Mouse (Mus musculus): Measurements from ENCODE around the gene Cand2.

The Cand2 gene

DNA sequence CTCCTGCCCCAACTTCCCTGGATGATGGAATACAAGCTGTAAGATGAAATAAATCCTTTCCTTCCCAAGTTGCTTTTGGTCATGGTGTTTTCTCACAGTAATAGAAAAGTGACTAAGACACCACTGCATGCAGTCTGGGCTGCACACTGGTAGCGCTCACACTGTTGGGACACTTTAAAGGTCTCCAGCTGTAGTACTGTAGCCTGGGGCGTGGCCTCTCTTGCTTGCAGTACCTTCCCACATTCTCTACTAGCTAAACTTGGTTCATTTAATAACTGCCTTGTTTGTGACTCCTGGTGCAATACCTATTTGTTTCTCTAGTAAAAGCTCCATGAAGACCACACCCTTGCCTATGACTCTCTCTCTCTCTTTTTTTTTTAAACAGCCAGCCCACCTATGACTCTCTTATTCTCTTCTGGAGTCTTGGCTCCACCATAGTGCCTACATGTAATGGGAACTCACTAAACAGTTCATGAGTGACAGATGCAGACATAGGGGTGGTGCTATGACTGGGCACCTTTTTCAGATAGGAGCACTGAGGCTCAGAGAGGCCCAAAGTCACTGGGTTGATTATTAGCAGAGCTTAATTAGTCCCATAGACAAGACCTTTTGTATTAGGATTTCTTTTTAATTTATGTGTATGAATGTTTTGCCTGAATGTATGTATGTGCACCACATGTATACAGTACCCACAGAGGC, 58.0 kb downstream of the Cand2 start:
- DNase-seq, result no peak

DNA sequence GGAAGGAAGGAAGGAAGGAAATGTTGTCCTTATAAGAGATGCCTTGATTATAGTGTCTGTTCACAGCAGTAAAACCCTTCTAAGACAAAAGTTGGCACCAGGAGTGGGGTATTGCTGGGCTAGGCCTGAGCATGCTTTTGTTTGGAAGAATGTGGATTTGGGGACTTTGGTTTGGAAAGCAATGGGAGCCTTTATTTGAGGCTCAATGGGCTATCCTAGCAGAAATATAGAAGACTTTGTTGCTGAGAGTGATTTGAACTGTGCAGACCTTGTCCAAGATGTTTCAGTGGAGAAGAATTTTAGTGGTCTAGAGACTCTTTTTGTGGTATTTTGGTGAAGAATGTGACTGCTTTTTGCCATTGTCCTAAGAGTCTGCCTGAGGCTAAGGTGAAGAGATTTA, 59.5 kb downstream of the Cand2 start:
- DNase-seq, result no peak

DNA sequence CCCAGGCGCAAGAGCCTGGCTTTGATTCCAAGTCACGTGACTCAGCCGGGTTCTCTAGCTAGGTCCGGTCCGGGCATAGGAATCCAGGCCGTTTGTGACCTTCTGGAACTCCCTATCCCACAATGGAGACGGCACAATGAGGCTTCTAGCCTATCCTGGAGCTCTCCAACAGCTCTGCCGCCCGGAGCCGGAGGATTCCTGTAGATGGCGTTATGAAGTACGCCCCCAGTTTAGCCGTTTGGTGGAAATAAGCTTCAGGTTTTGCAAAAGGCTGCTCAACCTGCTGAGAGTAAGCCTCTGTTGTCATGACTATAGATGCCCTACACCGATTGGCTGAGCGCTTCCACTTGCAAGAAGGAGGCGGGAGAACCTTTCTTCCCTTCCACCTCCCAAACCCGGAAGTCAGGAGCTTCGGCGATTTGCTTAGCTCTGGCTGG, 63.8 kb downstream of the Cand2 start, which contains the start of gene Efcab12:
Gene Efcab12, minus strand, starts transcription at position 252 of the 437 bp plus-strand sequence.
- peak; percentile 63 for DNase-seq

DNA sequence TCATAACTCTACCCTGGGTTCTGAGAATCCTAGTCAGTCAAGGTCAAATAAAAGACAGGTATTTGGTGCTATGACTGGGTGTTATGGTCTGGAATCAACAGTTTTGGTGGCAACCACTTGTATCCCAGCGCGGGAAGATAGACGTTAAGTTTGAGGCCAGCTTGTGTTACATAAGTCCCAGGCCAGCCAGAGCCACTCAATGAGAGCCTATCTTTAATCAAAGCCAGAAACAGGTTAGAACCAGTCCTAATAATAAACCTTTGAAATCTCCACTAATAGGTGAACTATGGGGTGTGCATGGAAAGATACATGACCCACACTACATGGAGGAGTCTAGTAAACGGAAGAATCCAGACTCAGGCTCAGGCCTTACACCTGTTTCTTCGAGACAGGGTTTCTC, 64.4 kb downstream of the Cand2 start:
- no peak for DNase-seq

DNA sequence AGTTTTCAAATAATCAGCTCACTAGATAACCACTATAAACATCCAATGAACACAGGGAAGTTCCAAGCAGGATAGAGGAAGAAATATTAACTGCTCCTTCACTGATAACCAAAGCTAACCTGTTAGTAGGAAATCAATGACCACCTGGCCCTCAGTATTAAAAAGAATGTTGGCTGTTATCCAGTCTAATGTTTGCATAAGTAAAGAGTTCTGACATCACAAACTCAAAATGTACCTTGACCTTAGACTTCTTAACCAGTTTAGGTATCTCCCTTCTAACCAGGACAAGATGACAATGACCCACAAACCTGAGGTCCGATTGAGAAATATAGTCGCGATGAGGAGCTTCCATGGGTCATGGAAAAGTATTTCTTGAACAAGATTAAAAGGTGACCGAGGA, 70.7 kb downstream of the Cand2 start:
- DNase-seq, result no peak

DNA sequence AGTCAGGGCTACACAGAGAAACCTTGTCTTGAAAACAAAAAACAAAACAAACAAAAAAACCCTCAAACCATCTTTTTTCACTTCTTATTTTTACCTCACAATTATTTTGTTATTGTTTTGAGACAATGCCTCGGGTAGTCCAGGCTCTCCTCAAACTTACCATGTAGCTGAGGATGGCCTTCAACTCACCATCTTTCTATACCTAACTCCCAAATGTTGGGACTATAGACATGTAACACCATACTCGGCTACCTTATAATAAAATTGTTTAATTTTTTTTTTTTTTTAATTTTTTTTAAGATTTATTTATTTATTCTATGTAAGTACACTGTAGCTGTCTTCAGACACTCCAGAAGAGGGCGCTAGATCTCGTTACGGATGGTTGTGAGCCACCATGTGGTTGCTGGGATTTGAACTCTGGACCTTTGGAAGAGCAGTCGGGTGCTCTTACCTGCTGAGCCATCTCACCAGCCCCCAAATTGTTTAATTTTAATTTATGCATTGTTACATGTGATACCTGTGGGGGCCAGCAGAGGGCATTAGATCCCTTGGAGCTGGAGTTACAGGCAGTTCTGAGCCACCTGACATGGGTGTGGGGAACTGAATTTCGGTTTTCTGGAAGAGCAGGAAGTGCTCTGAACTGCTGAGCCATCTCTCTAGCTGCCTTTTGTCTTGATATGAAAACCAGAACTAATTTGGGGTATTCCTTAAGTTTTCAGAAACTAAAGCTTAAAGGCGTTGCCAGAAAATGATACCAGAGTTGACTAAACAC, 72.5 kb downstream of the Cand2 start:
- DNase-seq, result peak; percentile 70

DNA sequence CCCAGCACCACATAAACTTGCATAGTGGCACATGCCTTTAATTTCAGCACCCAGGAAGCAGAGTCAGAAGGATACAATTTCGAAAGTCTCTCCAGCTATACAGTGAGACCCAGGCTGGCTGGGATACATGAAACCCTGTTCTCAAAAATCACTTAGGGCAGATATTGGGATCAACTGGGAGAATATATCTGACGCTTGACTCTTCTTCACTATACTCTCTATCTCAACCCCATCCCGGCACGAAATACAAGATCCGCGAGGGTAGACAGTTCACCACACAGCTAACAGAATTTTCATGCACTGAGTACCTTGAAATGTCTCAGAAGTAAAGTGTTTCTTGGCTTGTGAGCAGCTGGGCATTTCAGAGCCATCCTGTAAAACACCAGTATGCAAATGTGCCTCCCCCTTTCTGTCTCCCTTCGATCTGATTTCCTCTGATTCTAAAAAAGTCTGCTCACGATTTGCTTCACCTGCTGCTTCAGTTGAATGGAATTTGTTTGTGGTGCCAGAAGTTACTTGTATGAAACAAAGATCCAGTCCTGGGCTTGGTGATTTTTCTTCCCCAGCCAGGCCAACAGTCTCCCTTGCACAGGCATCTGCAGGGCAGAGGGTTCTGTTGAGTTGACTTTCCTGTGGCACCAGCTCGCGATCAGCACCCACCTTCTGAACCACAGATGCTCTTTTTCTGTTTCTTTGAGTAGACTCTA, 74.4 kb downstream of the Cand2 start:
- DNase-seq, result no peak

DNA sequence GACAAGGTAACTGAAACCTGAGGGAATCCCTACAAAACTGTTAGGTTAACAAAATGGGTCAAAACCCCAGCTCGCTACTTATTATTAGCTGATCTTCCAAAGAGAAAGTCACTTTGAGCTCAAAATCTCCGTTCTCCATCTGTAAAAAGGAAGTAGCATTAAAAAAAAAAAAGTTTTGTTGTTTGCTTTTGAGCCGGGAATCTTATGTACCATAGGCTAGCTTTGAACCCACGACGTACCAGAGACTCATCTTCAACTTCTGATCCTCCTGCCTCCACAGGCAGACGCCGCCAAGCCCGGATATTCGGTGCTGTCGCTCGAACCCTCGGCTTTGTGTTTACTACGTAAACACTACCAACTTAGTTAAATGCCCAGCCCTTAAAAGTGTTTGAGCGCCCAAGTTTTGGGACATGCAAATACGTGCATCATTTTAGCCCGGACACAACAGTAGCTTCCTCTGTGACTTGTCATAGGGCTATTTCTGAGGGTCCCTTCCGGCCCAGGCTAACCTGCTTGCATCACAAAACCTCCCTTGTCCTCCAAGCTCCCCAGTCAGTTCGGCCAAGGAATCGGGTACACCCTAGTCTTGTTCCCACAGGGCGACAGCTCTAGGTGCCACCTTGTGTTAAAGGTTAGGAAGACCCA, 78.2 kb downstream of the Cand2 start:
- no peak for DNase-seq

DNA sequence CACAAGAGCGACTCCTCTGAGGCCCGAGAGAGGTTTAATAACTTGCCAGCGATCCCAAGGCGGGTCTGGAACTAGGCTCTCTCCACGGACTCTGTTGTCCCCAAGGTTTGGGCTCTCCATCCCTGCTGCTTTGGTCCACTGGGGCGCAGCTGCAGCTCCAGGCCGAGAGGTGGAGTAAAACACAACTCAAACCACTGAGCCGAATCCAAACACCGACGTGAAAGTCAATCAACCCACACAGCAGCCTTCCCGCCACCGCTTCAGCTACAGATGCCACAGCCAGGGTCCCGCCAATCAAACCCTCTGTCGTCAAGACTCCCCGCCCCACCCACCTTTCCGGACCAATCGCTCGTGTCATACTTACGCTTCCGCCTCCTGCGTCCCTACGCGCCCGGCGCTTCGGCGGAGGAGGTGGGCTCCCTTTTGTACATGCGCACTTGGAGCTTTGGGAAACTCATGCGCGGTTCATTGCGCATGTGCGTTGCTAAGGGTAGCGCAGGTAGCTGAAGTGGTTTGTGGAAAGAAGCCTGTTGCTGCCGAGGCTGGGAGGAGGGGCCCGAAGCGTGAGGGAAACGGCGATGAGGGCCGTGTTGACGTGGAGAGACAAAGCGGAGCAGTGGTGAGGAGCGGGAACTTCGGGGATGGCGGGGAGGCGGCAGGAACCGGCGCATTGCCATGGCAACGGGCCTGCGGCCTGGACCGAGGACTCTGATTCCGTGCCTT, 78.9 kb downstream of the Cand2 start, which contains the start of the genes Mbd4 and Ift122:
Gene Mbd4, minus strand, starts transcription at position 281 of the 723 bp plus-strand sequence.
Gene Ift122, plus strand, starts transcription at position 380 of the 723 bp plus-strand sequence.
- DNase-seq, result peak; percentile 97

DNA sequence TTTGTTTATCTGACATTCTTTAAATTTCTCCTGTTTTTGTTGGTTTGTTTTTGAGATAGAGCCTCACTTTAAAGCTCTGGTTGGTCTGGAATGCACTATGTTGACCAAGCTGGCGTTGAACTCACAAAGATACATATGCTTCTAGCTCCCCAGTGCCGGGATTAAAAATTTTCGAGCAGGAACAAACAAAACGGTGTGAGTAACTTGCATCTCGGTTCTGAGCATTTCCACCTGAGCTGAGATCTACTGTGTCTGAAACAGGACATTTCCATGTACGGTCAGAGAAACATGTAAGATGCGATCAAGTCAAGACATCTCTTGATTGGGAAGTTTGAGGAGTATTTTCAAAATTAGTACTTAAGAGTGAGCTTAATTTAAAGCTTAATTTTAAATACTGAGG, 79.6 kb downstream of the Cand2 start:
- DNase-seq, result no peak

DNA sequence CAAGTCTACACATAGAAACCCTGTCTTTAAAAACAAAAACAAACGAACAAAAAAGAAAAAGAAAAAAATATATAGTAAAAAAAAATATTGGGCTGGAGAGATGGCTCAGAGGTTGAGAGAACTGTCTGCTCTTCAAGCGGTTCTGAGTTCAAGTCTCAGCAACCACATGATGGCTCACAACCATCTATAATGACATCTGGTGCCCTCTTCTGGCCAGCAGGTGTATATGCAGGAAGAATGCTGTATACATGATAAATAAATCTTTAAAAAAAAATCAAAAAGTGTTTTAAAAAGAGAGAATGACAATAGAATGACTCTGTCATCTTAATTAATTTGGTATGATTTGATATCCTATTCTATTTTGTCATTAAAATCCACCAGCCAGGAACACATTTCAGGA, 80.1 kb downstream of the Cand2 start:
- no peak for DNase-seq
